Mouse (Mus musculus) liver, embryonic 14.5 days (tissue): ENCODE measurements around the gene Slc26a8.

ENCODE experiments used
- CTCF ChIP-seq: IDR thresholded peaks from 2 replicates; pipeline ENCODE4 v1.5.1; 2016; ENCODE audit warnings: antibody characterized with exemption, low read depth, control low read depth
- EP300 ChIP-seq: IDR thresholded peaks from 2 replicates; pipeline ENCODE4 v1.6.1; 2016; ENCODE audit warnings: antibody characterized with exemption, low read depth

DNA sequence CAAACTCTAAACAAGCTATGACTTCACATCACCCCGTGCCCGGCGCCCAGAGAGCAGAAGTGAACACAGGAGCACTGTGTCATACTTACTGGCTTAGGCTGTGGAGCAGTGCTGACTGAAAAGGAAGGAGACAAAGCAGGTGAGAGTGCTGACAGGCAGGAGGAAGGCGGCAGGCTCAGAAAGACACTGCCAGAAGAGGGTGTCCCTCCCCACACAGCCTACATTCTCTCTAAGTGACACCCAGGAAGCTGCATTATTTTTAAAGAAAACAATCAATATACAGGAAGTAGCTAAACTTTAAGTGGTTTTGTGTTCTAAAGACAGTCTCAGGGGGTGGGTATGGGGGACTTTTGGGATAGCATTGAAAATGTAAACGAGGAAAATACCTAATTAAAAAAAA lies 89.3 kb downstream of the Slc26a8 start:
- TF ChIP-seq CTCF: no peak
- TF ChIP-seq EP300: no peak
